Mouse (Mus musculus) embryo, embryonic 11 days (tissue): ENCODE measurements at regions not wholly inside any gene's neighbourhood (a gene's known extent, or its start where the extent isn't known, plus 50 kb on each side); places are given as distances from the start of the nearest gene placed in this dataset.
A peak's percentile ranks its signal among the peaks of the same experiment; 100 is the strongest.

Experiments
- DNase-seq: peaks from one replicate; pipeline ENCODE4 v3.0.0-alpha.2; 2015

DNA sequence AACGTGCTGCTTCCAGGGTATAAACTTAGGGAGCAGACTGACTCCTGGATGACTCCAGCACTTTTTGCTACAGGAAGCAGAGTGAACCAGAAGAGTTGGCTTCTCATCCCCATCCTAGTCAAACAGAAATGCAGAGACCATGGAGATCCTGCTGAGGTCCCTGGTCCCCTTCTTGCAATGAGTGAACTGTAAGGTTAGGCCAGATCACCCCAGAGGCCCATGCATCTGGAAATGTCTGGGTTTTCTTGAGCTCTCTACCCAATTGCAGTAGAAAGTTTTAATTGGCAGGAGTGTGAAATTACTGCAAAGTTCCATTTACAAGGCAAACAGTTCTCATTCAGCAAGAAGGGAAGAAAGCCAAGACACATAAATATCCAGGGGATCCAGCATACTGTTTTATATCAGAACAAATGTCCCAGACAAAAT is 101.8 kb downstream of the Kctd12 start:
- no peak for DNase-seq

DNA sequence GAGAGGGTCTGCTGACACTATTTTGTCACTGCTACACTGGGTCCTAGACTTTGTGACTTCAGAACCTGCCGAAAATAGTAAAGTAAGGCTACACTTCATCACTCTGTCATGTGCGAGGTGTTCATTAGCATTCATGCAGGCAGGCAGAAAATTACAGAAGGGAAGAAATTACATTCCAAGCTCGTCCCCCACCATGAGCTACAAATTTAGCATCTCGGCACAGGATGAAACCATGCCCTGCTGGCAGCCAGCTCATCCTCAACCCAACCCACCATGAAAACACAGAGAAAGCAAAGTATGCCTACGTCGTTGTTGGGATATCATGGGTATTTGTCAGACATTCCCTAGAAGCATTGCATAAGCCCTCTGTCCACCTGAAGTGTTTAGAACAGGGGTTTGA is 103.9 kb downstream of the Kctd12 start:
- DNase-seq = no peak

DNA sequence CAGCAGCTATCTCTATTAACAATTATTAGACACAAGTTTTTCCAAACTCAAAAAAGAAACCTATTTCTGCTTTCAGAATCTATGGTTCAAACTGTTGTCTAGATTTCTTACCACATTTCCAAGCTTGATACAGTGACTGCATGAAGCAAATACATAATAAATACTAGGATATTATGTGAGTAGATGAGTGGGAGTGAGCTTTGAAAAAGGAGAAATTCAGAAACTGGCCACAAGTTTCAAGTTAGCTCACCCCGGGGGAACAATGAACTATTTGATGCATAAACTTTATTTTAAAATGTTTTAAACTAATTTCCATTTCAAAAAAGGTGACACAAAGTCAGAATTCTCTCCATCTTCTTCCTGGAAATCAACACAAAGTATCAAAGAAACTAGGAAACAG is 114.3 kb downstream of the Kctd12 start:
- no peak for DNase-seq

DNA sequence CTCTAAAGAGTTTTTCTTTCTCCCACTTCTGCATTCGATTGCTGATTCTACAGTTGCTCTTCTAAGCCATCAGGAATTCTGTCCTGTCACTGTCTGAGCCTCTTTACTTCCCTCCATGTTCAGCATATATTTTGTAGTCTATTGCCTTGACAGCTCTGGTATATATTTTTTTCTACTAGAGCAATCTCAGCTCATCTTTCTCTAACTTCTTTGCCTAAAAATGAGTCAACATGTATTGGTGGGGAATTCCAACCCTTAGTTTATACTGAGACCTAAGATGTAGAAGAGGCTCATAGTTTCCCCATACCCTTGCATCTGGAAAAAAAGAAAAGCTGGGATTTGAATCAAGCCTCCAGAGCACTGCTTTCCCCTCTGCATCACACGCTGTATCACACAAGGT is 114.7 kb downstream of the Kctd12 start:
- DNase-seq = no peak

DNA sequence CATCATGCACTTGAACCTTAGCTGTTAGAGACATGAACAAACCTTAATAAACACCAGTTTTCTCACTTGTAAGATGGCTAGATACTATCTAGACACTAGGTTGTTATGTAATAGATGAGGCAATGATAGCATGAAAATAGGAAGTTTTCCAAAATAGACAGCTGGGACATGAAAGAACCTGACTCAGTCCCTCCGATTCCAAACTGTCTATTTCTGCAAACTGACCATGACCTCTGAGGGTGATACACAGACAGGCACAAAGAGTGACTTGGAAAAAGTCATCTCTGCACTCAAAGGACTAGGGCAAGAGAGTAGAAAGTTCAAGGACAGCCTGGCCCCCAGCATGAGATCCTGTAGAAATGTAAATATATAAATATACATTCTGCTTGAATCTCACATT is 115.9 kb downstream of the Kctd12 start:
- no peak for DNase-seq

DNA sequence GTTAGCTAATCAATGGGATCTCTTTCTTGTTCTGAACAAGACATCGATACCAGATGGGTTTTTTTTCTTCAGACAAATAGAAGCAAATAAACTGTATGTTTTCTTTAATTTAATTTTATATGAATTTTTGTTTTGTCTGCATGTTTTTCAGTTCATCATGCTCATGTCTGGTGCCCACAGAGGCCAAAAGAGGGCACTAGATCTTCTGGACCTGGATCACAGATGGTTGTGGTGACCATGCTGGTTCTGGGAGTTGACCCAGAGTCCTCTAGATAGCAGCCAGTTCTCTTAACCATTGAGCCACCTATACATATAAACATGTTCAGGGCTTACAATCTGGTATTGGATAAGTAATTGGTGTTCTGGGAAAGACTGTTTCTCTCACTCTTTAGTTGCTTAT is 120.7 kb downstream of the Kctd12 start:
- DNase-seq = no peak

DNA sequence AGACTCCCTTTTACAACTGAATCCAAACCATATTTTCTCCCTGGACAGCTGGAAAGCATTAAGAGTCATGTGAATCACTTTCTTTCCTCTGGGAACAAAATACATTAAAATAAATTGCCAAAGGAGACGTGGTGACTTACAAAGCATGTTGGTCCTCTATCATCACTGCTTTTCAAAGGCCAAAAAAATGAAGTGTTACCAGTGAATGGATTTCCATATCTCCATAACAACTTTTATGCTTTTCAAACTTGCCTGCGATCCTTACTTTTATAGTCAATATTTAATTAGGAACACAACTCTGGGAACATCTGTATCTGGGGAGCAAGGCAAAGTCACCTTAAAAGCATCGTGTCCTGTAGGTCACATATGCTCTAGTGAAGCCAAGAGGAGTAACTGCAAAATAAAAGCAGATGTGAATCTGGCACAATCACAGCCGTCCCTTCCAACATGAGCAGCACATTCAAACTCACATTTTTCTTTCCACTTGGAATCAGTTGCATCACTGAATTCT is 123.0 kb downstream of the Kctd12 start:
- peak; percentile 73 for DNase-seq

DNA sequence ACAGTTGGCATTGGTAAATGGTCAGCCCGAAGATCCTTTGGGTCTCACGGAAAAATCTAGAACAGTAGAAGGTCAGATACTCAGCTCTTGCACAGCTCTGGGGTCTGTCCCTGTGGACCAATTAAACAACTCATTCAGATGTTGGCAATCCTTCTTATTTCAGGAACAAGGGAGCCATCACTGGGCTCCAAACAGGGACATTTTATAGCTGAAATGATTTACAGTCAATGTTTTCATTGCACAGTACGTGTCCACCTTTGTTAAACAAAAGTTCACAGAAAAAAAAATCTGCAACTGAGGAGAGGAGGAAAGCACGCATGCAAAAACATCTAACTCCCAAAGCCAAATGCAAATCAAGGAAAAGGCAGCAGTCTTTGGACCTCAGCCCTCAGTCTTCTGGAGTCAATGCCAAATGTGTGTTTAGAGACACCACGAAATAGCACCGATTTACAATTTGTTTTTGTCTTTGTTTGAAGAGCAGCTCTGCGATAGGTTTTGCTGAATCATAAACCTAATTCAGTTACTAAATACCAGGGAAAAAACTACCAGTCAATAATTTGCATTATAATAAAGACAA is 127.1 kb downstream of the Kctd12 start:
- DNase-seq = no peak

DNA sequence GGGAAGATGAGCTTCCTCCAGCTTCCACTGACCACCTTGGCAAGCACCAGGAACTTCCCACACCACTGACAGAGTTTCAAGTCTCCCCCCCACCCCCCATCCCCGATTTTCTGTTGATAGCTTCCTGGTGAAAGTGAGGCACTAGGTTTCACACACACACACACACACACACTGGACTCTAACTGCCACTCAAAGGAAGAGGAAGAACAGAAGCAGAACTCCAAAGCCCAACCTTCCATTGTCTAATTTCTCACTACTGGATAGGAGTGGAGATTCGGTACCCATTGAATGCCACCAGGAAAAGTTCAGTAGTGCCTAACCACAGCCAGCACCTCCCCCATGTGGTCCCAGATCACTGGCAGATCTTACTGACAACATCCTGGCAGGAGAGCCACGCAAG is 138.7 kb downstream of the Kctd12 start:
- DNase-seq = no peak

DNA sequence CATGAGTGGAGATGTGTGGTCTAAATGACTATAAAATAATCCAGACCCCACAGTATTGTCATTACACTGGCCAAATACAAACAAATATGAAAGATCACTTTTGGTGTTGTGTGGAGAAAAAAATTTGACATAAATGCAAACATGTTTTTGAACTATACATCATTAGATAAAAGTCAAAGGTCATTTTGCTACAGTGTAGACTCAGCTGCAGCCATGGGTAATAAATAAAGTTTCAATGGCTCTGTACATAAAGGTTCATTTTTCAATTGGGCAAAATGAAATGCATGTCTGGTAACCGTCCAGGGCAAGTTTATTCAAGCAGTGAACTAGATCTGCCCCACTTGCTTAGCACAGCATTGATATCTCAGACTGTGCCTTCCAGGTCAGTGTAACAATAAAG is 144.8 kb downstream of the Kctd12 start:
- DNase-seq = no peak

DNA sequence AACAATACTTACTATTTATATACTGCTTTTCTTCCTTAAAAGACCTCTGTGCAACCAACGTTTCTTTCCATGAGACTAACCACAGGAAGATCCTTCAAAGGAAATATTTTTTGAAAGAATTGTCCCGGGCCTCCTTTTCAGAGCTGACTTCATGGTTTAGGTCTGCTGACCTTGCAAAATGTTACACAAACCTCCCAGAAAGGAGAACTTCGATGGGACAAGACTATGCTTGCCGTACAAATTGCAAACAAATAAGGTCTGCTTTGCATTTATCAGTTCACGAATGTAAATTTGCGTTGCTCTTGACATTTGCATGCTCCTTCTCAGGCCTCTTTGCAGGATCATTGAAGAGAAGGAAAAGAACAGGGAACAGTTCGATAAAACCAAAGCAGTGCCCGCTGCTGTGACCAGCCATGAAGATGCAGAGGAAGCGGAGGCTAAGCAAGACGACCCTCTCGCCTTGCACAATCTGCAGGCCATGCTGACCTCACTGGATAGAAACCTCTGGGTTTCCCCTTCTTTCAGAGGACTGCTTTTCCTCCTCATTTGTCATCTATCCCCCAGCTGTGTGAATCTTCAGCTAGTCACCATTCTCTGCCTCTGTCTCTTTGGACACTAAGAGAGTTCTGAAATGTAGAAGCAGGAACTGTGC is 147.2 kb downstream of the Kctd12 start:
- DNase-seq = no peak

DNA sequence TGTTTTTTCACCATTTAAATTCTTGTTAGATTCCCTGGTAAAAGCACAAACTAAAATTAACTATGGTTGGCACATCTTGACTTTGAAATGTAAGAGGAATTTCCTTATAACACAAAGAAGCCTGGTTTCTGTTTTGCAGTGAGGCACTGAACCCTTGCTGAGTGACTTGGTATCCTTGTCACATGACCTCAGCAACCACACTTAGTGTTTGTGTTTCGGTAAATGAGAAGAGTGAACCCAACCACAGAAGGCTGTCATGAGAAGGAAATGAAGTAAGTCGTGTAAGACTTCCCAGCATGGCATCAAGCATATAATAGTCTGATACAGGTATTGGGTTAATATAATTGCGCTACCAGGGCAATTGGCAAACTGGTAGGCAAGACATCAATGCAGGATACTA is 154.0 kb downstream of the Kctd12 start:
- no peak for DNase-seq

DNA sequence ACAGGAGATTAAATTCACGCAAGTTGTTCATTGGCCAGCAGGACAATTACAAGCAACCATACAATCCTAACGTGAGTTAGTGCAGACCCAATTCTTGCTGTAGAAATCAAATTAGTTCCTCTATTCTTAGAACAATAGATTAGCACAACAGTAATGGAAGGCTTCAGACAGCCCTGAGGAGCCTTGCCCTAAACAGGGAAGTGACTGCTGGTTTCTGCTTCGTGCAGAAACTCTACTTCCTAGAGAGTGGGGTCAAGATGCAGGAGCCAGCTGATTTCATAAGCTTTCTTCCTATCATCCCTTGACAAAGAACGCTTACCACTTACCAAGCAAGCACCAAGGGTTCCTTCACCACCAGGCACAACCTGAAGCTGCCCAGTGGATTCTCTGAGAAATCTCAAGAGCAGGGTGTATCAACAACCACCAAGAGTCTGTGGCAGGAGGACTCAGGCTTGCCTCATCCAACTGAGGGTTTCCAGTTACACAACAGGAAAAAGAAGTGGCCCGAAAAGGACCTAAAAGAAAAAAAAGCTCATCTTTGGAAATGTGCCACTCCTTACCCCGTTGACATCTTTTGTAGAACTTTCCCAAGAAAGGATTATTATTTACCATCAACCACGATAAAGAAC is 154.6 kb downstream of the Kctd12 start:
- no peak for DNase-seq

DNA sequence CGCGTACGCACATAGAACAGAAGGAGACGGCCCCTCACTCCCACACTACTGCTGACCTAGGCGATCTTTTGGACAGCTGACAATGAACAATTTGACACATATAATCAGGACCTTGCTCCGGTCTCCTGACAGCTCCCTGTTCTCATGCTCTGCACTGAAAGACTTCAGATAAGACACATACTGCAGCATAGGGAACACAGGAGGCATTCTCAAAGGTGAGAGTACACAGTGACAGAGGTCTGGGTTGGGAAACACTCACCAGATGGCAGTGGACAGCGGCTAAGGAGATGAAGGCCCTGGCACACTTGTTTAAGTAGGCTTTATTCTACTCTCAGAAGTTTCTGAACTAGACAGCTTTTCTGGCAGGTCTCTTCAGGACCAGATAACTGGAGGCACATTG is 156.9 kb downstream of the Kctd12 start:
- DNase-seq = no peak

DNA sequence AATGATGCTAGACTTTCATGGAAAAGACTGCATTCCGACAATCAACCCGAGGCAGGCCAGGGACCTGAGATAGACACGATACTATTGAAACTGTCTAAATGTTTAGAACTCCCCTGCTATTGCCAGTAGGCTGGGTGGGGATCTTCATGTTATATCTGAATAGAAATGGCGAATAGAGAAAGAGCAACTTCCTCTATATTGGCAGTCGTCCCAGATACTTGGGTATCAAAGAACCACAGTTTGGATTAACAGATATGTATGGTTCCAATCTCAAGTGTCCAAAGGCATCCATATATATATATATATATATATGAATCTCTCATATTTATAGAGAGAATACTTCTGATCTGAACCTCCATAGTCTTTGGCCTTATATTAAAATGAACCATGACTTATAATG is 161.8 kb downstream of the Kctd12 start:
- DNase-seq = no peak

DNA sequence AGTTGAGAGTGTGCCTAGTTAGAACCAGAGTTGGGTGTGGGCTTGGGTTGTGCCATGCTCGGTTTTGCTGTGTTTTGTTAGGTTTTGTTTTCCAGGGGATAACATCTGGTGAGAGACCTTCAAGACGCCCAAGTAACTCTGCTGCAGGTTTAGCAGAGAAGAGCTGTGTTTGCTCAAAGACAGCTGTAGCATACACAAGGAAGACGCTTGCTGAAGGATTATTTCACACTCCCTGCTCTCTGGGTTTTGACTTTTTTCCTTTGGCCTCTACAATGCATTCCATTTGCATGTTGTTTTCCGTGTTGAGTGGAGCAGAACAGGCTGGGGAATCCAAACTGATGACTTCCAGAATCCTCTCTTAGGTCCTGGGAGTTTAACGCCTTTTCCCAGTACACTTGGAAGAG is 170.8 kb downstream of the Kctd12 start:
- no peak for DNase-seq

DNA sequence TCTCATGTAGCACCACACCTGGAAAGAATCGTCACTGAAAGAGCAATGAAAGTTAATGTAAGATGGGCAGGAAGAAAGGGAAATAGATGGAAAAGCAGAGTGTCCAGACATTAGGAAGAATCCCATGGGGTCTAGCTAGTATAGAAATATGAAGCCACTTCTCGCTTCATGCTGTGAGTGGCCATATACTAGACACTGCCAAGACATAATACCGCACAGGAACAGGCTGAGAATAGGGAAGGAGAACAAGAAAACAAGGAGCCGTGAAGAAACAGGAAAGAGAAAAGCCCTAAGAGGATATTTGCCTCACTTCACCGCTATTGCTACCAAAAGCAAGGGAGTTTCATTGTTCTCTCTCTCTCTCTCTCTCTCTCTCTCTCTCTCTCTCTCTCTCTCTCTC is 171.4 kb downstream of the Kctd12 start:
- DNase-seq = peak; percentile 25

DNA sequence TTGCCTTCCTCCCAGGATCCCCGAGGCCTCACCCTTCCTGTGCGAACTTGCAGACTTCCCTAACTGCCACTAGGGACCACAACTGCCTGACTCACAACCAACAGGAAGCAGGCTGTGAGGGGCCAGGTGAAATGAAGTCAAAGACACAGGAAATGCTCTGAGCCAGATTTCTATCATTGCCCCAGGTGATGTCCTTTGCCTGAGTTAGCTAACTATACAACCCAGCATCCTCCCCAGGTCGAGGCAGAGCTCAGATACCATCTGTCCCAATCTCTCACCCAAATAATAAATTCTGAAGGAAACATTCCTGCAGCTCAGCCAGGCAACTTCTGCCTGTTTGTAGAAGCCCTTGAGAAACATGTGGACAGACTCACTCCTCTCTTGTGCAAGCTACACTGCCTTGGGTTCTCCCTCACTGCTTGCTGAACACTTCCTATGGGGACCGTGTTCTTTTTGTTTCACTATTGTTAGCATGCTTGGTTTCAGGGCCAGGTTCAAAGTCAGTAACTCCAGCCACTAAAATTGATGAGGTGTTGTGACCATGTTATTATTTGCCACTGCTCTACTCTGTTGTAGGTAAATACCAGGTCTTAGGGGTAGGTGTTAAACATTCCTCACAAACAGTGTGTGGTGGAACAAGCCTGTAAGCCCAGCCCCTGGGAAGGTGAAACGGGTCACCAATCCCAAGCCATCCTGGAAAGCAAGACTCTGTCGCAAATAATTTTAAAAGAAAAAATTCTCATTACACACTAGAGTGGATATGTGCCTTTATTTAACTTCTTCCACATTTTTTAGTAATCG is 172.1 kb downstream of the Kctd12 start:
- no peak for DNase-seq

DNA sequence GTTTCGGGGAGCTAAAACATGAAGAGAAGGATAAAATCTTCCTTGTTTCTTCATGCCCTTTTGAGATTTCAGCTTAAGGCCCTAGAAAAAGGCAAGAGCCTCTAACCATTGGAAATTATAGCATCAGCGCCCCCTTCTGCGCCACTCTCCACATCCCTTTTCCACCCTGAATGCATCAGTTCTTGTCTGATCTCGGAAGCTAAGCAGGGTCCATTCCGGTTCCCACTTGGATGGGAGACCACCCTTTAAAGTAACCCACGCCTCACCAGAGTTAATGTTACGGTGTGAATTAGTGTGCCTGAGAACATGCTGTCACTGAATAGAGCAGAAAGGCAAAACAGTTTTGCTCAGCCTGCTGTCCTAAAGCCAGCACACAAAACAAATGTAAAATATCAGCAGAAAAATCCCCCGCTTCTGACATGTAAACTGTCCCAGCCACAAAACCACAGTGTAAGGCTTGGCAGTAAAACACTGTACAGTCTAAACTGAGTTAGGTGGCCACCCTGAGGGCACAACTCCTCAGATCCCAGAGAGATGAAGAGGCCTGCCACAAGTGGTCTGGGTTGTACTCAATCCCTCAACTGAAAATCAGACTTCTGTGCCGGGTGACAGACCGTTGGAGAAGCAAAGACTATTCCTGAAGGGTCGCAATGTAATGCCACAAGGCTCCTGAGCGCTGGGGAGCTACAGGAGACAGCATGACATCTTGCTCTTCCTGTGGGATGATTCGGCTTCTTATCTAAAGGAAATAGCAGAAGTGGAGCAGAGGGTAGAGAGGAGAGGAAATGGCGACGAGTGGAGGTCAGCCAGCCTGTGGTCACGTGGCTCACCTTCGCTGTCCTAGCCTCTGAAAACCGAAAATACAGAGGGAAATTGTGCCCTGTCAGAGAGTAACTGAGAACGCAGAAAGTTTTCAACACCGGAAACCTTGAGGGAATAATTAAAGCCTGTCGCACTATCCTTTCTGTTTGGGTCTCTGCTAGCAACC is 176.2 kb downstream of the Kctd12 start:
- peak; percentile 33 for DNase-seq

DNA sequence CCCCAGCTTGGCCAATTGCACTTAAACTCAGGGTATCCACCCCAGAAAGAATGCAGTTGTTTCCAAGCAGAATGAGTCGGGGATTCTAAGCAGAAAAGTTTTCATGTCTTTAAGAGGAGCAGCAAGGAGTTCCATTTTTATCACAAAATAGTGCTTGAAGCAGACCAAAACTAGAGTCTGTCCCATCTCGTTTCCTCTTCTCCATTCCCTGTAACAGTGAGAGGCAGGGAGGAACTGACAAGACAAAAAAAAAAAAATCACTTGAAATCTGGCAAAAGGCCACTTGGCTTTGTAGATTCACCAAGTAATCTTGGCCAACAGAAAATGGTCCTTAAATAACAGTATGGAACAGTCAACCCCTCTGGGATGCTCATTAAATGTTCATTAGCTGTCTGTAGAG is 186.8 kb downstream of the Kctd12 start:
- DNase-seq = no peak

DNA sequence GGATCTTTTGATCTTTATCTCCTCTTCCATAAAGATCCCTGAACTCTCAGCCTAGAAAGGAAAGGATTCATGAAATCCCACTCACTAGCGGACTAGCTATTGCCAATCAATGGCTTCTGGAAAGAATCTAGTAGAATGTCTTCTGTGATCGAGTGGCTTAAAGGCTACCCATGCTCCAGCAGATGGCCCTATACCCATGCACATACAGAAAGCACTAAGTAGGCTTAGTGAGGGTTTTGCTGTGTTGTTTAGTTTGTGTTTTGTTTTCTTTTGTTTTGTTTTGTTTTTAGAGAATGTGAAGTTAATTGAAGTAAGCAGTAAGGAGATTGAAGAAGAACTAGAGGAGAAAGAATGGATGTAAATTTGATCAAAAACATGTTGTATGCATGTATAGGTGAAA is 187.5 kb downstream of the Kctd12 start:
- no peak for DNase-seq

DNA sequence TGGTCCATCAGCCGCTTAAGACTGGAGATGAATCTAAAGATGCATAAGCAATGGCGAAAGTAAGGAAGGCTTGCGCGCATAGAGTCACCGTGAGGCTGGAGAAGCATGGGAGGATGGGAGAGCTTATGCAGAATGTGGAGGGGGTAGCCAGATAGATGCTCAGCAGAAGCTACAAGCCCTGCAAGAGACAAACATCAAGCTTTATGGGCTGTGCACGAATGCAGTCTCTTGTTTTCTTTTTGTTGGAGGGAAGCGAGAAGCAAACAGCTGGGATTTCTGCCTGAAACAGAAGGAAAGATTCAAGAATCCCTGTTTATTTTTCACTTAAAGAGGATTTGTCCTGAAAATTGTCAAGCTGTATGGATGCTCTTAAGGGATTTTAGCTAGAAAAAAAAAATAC is 188.7 kb downstream of the Kctd12 start:
- DNase-seq = no peak
